Mouse (Mus musculus) frontal cortex, adult (tissue): Measurements from ENCODE around the gene Xpo1.
"Not testable (repeated sequence)": the region's sequence is repeated elsewhere in the genome, so short reads cannot be mapped to it uniquely, and the experiment has no call there.

Source experiments
- ATAC-seq: cut with Nextera tagmentation; 2 replicates; pipeline ENCODE4 v1.9.2; 2017; ENCODE audit warnings: mild to moderate bottlenecking, moderate library complexity, mixed read lengths; ENCODE audit not compliant: low TSS enrichment

Xpo1 gene

DNA sequence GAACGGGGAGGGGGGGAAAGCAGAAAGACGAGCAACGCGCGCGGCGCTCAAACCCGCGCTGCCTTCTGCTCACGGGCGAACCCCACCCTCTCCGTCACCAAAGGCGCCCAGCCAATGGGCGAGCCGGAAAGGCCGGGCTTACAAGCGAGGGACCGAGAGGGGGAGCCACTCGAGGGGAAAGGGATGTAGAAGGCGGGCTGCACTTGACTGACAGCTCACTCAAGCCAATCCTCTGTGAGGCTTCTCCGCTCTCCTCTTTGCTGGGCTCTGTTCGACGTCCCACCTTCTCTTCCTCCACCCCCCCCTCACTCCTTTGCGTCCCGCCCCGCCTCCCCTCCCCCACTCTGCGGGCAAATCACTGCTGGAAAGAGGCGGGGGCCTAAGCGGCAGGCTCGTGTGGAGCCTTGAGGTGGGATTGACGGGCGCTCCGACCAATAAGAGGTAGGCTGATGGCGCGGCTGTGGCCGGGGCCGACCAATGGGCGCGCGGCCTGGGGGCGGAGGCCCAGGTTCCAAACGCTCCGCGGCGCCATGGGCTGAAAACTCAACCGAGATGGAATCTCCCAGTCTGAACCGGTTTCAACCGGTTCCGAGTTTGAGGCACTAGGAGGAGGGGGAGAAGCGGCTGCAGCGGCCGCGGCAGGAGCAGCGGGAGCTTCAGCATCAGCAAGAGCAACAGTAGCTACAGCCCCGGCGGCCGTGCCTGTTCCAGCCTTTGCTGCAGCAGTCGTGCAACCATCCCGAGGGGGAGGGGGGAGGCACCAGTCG is at the start of gene Xpo1:
Gene Xpo1 (plus strand): TSS at position 615 of the 767 bp plus-strand sequence.
- peak; percentile 92 for ATAC-seq

GRCm38 (mm10) chr11:23209717-23210116 is 46.1 kb upstream of the Xpo1 start:
- ATAC-seq, result no peak

DNA sequence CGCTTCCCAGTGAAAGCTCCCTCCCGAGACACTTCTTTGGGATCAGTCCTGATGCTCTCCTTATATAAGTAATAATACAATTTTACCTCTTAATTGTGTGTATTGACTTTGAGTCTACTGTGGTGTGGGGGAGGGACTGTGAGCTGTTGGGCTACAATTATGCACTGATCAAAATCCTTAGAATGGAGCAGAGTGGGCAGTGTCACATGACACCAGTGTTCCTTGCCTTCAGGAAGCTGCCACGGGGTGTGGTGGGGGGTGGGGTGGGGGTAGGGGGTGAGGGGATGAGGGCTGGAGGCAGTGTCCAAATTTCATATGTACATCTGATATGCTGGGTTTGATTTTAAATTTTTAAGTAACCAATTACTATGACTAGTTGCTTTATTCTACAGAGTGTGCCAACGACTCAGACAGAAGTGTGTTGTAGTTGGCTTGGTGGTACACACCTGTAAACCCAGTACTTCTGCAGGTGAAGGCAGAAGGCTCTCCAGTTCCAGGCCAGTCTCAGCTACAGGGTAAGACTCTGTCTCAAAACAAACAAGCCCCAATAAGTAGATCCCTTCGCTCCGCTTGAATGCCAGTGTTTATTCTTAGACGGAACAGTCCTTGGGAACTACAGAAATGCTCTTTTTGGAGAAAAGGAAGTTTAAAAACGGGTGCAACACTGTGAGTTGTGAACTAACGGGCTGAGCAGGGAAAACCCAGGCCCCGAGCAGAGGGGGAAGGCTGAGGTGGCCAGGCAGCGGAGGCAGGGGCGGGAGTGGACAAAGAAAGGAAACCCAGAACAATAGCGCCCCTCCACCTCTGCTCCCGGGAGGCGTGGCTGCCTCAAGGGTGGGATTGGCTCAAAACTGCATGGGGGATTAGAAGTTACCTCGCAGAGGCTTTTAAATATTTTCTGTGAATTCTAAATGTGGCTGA is 45.0 kb upstream of the Xpo1 start:
- no peak for ATAC-seq

DNA sequence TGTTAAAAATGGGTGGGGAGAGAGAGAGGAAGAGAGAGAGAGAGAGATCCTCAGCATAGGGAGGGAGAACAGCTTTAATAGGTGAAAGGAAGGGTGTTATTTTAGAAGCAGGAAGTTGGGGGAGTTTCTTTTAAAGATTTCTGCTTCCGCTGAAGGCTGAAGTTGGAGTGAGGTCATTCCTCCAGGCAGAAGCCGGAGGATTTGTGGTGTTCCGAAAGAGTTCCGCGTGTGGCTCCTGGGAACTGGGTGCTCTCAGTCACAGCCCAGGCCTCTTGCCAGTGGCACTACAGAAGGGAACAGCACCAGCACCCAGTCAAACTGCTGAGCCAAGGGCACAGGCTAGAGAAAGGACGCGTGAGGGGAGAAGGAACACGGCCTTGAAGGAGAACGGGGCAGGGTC is 38.4 kb upstream of the Xpo1 start:
- no peak for ATAC-seq

DNA sequence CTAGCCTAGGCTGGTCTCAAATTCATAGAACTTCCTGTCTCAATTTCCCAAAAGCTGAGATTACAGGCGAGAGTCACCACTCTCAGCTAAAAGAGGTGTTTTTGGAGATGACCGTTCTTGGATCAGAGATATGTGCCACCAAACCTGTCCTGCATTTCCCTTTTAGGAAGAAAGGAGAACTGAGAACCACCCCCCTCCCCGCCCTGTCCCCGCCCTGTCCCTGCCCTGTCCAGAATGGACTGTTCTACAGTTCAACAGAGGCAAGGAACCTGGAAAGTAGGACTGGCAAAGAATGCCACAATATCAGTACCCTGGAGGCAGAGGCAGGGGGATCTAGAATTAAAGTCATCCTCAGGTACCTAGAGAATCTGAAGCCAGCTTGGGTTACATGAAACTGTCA is 19.8 kb upstream of the Xpo1 start:
- no peak for ATAC-seq

DNA sequence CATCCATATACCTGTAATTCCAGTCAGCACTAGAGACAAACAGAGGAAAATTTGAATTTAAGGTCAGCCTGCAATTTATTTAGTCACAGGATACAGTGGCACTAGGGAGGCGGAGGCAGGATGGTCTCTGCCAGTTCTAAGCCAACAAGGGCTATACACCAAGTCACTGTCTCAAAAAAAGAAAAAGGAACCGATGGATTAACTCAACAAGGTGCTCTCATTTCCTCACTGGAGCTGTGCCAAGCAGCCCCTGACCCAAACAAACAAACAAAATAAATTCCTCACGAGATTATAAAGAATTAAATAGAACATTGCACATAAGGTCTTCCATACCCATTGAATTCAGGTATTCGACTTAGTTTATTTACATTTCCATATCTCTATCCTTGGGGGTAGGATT is 1.9 kb upstream of the Xpo1 start:
- no peak for ATAC-seq

DNA sequence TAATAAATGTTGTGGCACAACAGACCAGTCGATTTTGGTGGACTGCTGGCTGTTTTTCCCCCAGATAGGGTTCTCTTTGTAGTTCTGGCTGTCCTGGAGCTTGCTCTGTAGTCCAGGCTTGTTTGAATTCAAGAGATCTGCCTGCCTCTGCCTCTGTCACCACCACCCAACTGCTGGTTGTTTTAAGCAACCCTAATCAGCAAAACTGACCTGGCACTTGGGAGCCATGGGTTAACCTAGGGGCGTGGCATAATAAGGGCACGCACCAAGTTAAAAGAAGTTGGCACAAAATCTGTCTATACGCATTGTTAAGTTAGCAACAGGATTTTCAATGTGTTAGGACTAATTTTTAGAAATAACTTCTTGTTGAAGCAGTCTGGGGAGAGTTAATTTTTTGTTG is 1.3 kb upstream of the Xpo1 start:
- no peak for ATAC-seq

- peak; percentile 18; the same call in 1 of the 2 replicates for ATAC-seq
Observed at GRCm38 (mm10) chr11:23255053-23255426, 801 bp upstream of the Xpo1 start.

- ATAC-seq, result no peak
Observed at GRCm38 (mm10) chr11:23256194-23256802, 457 bp downstream of the Xpo1 start.

DNA sequence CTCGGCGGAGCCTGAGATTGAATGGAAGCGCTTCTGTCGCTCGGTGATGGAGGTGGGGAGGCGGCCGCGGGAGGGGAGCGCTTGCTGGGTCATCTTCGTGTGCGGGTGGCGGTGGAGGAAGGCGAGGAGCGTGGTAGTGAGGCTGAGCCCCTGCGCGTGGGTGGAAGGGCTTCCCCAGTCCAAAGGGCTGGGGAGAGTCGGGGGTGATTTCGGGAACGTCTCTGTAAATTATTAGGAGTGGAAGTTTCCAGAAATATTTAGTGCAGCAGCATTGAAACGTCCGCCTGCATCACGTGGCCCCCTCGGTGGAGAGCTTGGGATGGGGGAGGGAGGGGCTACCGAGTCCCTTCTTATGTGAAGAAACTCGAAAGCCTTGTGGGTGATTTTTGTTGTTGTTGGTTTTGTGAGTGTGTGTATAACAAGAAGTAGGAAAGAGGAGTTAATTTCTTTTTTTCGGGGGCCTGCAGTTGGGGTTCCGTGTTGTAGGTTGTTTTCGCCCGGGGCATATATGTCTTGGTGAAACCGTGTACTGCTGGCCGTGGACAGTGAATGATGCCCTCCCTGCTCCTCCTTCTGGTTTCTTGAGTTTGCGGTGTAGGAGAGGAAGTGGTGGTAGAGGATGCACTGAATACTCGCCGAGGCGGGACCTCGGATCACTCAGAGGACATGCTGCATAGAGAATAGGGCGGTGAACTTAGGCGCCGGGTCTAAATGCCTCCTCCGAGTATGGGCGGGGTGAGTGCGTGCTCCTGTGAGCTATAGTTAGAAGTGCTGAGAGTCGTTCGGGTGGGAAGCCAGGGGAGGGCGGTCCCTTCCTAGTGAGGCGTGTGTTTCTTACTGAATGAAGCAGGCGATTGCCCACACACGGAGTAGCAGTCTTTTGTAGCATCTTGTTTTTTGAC is 1.2 kb downstream of the Xpo1 start:
- peak; percentile 29 for ATAC-seq

DNA sequence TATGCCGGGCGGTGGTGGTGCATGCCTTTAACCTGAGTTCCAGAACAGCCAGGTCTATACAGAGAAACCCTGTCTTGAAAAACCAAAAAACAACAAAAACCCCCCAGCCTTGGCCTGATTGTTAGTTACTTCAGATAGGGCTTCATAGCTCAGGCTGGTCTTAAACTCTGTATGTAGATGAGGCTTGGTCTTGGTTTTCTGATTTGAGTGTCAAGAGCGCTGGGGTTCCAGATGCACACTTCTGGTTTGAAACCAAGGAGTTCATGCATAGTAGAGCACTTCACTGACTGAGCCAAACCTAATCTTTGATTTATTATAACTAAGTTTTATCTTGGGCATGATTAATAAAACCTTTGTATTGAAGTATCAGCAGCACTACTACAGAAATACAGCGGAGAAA is 3.2 kb downstream of the Xpo1 start:
- no peak for ATAC-seq

- no peak for ATAC-seq
Observed at GRCm38 (mm10) chr11:23259481-23259880, 3.6 kb downstream of the Xpo1 start.

GRCm38 (mm10) chr11:23260186-23260585 is 4.3 kb downstream of the Xpo1 start:
- ATAC-seq, result no peak

DNA sequence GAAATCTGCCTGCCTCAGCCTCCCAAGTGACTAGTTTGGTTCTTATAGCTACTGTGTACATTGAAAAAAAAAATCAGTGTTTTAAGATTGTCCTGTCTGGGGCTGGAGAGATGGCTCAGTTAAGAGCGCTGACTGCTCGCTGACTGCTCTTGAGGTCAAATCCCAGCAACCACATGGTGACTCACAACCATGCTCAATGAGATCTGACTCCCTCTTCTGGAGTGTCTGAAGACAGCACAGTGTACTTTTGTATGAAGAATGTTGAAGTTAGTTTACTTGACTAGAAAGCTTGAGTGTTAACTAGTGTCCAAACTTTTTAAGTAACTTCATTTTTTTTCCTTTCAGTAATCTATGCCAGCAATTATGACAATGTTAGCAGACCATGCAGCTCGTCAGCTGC is 5.6 kb downstream of the Xpo1 start:
- ATAC-seq, result no peak

GRCm38 (mm10) chr11:23264949-23265348 is 9.1 kb downstream of the Xpo1 start:
- no peak for ATAC-seq

GRCm38 (mm10) chr11:23271770-23272724 is 16.2 kb downstream of the Xpo1 start:
- peak; percentile 76 for ATAC-seq

DNA sequence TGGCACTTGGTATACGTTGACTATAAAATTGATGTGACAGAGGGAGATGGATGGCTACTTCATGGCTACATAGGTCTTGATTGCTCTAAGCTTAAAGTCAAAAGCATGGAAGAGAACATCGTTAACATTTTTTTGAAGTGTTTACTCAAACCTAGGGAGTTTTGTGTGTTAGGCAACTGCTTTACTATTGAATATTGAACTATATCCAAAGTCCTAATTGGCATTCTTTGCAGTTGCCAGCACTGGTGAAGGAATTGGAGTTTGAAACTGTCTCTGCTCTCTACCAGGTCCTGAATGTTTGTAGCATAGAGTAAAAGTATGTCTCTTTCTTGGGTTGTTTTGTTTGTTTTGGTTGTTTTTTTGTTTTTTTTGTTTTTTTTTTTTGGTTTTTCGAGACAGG is 19.9 kb downstream of the Xpo1 start:
- no peak for ATAC-seq

GRCm38 (mm10) chr11:23284469-23284868 is 28.6 kb downstream of the Xpo1 start:
- ATAC-seq, result no peak

DNA sequence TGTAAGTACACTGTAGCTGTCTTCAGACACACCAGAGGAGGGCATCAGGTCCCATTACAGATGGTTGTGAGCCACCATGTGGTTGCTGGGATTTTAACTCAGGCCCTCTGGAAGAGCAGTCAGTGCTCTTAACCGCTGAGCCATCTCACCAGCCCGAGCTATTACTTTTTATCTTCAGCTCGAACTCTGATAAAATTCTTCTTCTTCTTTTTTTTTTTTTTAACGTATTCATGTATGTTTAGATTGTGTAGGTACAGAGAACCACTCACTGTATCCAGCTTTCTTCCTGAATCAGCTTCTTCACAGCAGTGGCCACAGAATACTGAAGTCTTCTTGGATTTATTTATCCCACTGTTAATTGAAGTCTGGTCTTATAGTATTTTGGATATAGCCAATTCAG is 33.0 kb downstream of the Xpo1 start:
- ATAC-seq, result not testable (repeated sequence)

- ATAC-seq, result no peak
Observed at GRCm38 (mm10) chr11:23297379-23297778, 41.5 kb downstream of the Xpo1 start.
